Mouse (Mus musculus): ENCODE data around the gene Ascl5. TPM values are rescaled to one million over a fixed set of nuclear protein-coding genes. Genes with fewer than 3 reads are reported as not detected.
A peak's percentile ranks its signal among the peaks of the same experiment; 100 is the strongest.

Gene Ascl5
- polyA plus RNA-seq, 1 experiment = 0.36 TPM

GRCm38 (mm10) chr1:136017907-136018313 lies 32.7 kb upstream of the Ascl5 start:
- Histone ChIP-seq H3ac (ENCODE audit: control insufficient read depth, insufficient read length) (peak overlapping the region; percentile 5), H3K4me2 (ENCODE audit: low read depth) (peak overlapping the region; percentile 88), H3K4me3 (peak overlapping the region; percentile 80), H3K27me3 (ENCODE audit: control insufficient read depth, insufficient read depth, insufficient read length) (no peaks in the 10 kb centered on the region), H3K36me3 (ENCODE audit: control insufficient read depth, insufficient read depth) (no peaks in the 10 kb centered on the region), H3K79me2 (ENCODE audit: control insufficient read depth, insufficient read depth) (no peaks in the 10 kb centered on the region)
- peak; percentile 56 for TF ChIP-seq POLR2A (IDR thresholded peaks at IDR 0.05; ENCODE audit: insufficient read length, low read depth)
- no peak for TF ChIP-seq REST (IDR thresholded peaks at IDR 0.05; ENCODE audit: insufficient read depth, insufficient read length)
- TF ChIP-seq USF1 (IDR thresholded peaks at IDR 0.05; ENCODE audit: low read depth) = no peak
- TF ChIP-seq CEBPB (IDR thresholded peaks at IDR 0.05; ENCODE audit: insufficient read depth, poor library complexity, severe bottlenecking) = no peak
- no peak for TF ChIP-seq SRF (IDR thresholded peaks at IDR 0.05; ENCODE audit: control insufficient read depth, insufficient read length, low read depth)
- peak; percentile 60 for TF ChIP-seq POLR2AphosphoS2 (IDR thresholded peaks at IDR 0.05; ENCODE audit: insufficient read length, low read depth)
- TF ChIP-seq TCF3 (IDR thresholded peaks at IDR 0.05; ENCODE audit: insufficient read length, low read depth) = no peak
- TF ChIP-seq TCF12 (IDR thresholded peaks at IDR 0.05; ENCODE audit: insufficient read depth, poor library complexity, severe bottlenecking) = no peak

- H3K36me3 ChIP-seq (ENCODE audit: control insufficient read depth, insufficient read depth) = no peaks in the 10 kb centered on the region
- no peaks in the 10 kb centered on the region for H3K79me2 ChIP-seq (ENCODE audit: control insufficient read depth, insufficient read depth)
- H3K4me3 ChIP-seq = peak overlapping the region; percentile 80
- peak overlapping the region; percentile 5 for H3ac ChIP-seq (ENCODE audit: control insufficient read depth, insufficient read length)
- TF ChIP-seq USF1 (IDR thresholded peaks at IDR 0.05; ENCODE audit: low read depth) (no peak), POLR2AphosphoS2 (IDR thresholded peaks at IDR 0.05; ENCODE audit: insufficient read length, low read depth) (no peak), REST (IDR thresholded peaks at IDR 0.05; ENCODE audit: insufficient read depth, insufficient read length) (no peak), SRF (IDR thresholded peaks at IDR 0.05; ENCODE audit: control insufficient read depth, insufficient read length, low read depth) (no peak), MAX (IDR thresholded peaks at IDR 0.05; ENCODE audit: low read depth) (no peak), CEBPB (IDR thresholded peaks at IDR 0.05; ENCODE audit: insufficient read depth, poor library complexity, severe bottlenecking) (no peak), POLR2A (IDR thresholded peaks at IDR 0.05; ENCODE audit: insufficient read length, low read depth) (no peak), TCF3 (IDR thresholded peaks at IDR 0.05; ENCODE audit: insufficient read length, low read depth) (no peak), TCF12 (IDR thresholded peaks at IDR 0.05; ENCODE audit: insufficient read depth, poor library complexity, severe bottlenecking) (no peak), E2F4 (IDR thresholded peaks at IDR 0.05; ENCODE audit: insufficient read depth) (no peak), MYOG (IDR thresholded peaks at IDR 0.05; ENCODE audit: control insufficient read depth in 1 of 3, insufficient read depth in 1 of 3, insufficient read length in 2 of 3, low read depth in 2 of 3) (no peak), MYOD1 (IDR thresholded peaks at IDR 0.05; ENCODE audit: control insufficient read depth in 1 of 3, insufficient read length in 2 of 3, low read depth in 2 of 3) (no peak)
- H3K27me3 ChIP-seq (ENCODE audit: control insufficient read depth, insufficient read depth, insufficient read length) = no peaks in the 10 kb centered on the region
- H3K4me2 ChIP-seq (ENCODE audit: low read depth) = peak overlapping the region; percentile 88
These were observed 32.0 kb upstream of the Ascl5 start for GRCm38 (mm10) chr1:136018390-136019189.

DNA sequence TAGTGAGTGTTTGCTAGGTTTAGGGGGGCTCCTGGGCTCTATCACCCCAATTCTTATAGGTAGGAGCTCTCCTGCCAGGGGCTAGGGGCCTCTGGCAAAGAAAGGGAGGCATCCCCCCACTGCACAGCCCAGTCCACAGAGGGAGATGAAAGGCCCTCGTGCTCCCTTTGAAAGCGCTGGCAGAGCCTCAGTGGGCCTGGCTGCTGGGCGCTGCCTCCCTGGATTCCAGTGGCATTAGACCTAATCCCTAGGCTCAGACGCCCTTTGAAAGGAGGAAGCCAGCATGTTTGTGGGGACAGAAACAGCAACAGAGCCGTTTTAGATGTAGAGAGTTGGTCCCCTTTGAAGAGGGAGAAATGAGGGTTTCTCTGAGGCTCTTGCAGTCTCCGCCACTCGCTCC lies 20.4 kb upstream of the Ascl5 start:
- H3K36me3 ChIP-seq (ENCODE audit: control insufficient read depth, insufficient read depth) = peaks cover 3% of the 10 kb centered on the region
- no peak for TF ChIP-seq MAX (IDR thresholded peaks at IDR 0.05; ENCODE audit: low read depth)
- no peak for TF ChIP-seq MYOG (IDR thresholded peaks at IDR 0.05; ENCODE audit: control insufficient read depth in 1 of 3, insufficient read depth in 1 of 3, insufficient read length in 2 of 3, low read depth in 2 of 3)
- TF ChIP-seq POLR2AphosphoS2 (IDR thresholded peaks at IDR 0.05; ENCODE audit: insufficient read length, low read depth) = no peak
- TF ChIP-seq TCF3 (IDR thresholded peaks at IDR 0.05; ENCODE audit: insufficient read length, low read depth) = no peak
- no peak for TF ChIP-seq POLR2A (IDR thresholded peaks at IDR 0.05; ENCODE audit: insufficient read length, low read depth)
- TF ChIP-seq E2F4 (IDR thresholded peaks at IDR 0.05; ENCODE audit: insufficient read depth) = no peak
- TF ChIP-seq MYOD1 (IDR thresholded peaks at IDR 0.05; ENCODE audit: control insufficient read depth in 1 of 3, insufficient read length in 2 of 3, low read depth in 2 of 3) = no peak
- TF ChIP-seq SRF (IDR thresholded peaks at IDR 0.05; ENCODE audit: control insufficient read depth, insufficient read length, low read depth) = no peak
- TF ChIP-seq CEBPB (IDR thresholded peaks at IDR 0.05; ENCODE audit: insufficient read depth, poor library complexity, severe bottlenecking) = no peak
- TF ChIP-seq REST (IDR thresholded peaks at IDR 0.05; ENCODE audit: insufficient read depth, insufficient read length) = no peak

GRCm38 (mm10) chr1:136031697-136032096 lies 18.9 kb upstream of the Ascl5 start:
- no peak overlapping the region for H3ac ChIP-seq (ENCODE audit: control insufficient read depth, insufficient read length)
- no peak overlapping the region for H3K4me3 ChIP-seq
- TF ChIP-seq TCF12 (IDR thresholded peaks at IDR 0.05; ENCODE audit: insufficient read depth, poor library complexity, severe bottlenecking) (no peak), SRF (IDR thresholded peaks at IDR 0.05; ENCODE audit: control insufficient read depth, insufficient read length, low read depth) (no peak), REST (IDR thresholded peaks at IDR 0.05; ENCODE audit: insufficient read depth, insufficient read length) (no peak), MAX (IDR thresholded peaks at IDR 0.05; ENCODE audit: low read depth) (no peak), E2F4 (IDR thresholded peaks at IDR 0.05; ENCODE audit: insufficient read depth) (no peak), TCF3 (IDR thresholded peaks at IDR 0.05; ENCODE audit: insufficient read length, low read depth) (no peak), POLR2AphosphoS2 (IDR thresholded peaks at IDR 0.05; ENCODE audit: insufficient read length, low read depth) (no peak), CEBPB (IDR thresholded peaks at IDR 0.05; ENCODE audit: insufficient read depth, poor library complexity, severe bottlenecking) (no peak), POLR2A (IDR thresholded peaks at IDR 0.05; ENCODE audit: insufficient read length, low read depth) (no peak), USF1 (IDR thresholded peaks at IDR 0.05; ENCODE audit: low read depth) (no peak), MYOD1 (IDR thresholded peaks at IDR 0.05; ENCODE audit: control insufficient read depth in 1 of 3, insufficient read length in 2 of 3, low read depth in 2 of 3) (no peak), MYOG (IDR thresholded peaks at IDR 0.05; ENCODE audit: control insufficient read depth in 1 of 3, insufficient read depth in 1 of 3, insufficient read length in 2 of 3, low read depth in 2 of 3) (no peak)
- H3K36me3 ChIP-seq (ENCODE audit: control insufficient read depth, insufficient read depth) = peaks cover 3% of the 10 kb centered on the region
- no peaks in the 10 kb centered on the region for H3K27me3 ChIP-seq (ENCODE audit: control insufficient read depth, insufficient read depth, insufficient read length)
- no peaks in the 10 kb centered on the region for H3K79me2 ChIP-seq (ENCODE audit: control insufficient read depth, insufficient read depth)
- H3K4me2 ChIP-seq (ENCODE audit: low read depth) = no peak overlapping the region

More for the DNA sequence above, 20.4 kb upstream of the Ascl5 start:
- no peaks in the 10 kb centered on the region for H3K27me3 ChIP-seq (ENCODE audit: control insufficient read depth, insufficient read depth, insufficient read length)
- no peak overlapping the region for H3ac ChIP-seq (ENCODE audit: control insufficient read depth, insufficient read length)
- H3K79me2 ChIP-seq (ENCODE audit: control insufficient read depth, insufficient read depth) = no peaks in the 10 kb centered on the region
- H3K4me2 ChIP-seq (ENCODE audit: low read depth) = no peak overlapping the region
- H3K4me3 ChIP-seq = no peak overlapping the region

Data from myocyte (in vitro differentiated cells).